Mouse (Mus musculus) activated CD4-positive, CD25-positive, alpha-beta regulatory T cell, adult 9 weeks (primary cell): ENCODE measurements around the gene Vtcn1. TPM values are rescaled to one million over a fixed set of nuclear protein-coding genes. Genes with fewer than 3 reads are reported as not detected.

Experiments used
- polyA plus RNA-seq: library from polyadenylated mRNA; unstranded; fragments of 100-300 nt; shearing (Covaris generic); gene quantifications from one replicate; pipeline ENCODE4 v1.2.1, GENCODE M21; 2017

Gene Vtcn1
- not detected for polyA plus RNA-seq

DNA sequence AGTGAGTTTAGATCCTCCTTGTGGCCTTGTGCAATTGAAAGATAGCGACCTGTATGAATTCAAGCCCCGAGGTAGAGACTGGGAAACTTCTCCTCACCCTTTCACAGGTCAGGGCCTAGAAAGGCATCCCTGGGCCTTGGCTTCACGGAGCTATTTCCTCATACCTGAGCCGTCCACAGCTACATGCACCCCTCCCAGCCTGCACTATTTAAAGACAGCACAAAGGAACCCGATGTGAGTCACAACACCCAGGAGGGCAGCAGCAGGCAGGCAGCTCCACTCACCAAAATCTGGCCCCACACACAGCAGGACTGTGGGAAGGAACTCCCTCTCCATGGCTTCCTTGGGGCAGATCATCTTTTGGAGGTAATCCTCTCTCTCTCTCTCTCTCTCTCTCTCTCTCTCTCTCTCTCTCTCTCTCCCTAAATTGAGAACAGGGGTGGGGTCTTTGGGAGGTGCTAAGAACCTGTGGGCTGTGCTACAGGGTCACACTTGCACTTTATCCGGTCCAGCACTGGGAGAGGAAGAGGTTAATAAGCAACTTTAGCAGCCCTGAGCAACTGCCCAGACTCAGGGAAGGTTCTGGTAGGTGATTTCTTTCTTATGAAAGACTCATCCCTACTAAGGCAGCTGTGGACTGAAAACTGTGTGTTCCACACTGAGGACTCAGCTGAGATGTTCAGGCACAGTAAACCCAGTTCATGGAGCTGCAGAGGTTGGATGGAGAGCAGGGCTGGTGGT, at the start of gene Vtcn1:
Vtcn1 (plus strand) TSS at position 235 of the 741 bp plus-strand sequence.

DNA sequence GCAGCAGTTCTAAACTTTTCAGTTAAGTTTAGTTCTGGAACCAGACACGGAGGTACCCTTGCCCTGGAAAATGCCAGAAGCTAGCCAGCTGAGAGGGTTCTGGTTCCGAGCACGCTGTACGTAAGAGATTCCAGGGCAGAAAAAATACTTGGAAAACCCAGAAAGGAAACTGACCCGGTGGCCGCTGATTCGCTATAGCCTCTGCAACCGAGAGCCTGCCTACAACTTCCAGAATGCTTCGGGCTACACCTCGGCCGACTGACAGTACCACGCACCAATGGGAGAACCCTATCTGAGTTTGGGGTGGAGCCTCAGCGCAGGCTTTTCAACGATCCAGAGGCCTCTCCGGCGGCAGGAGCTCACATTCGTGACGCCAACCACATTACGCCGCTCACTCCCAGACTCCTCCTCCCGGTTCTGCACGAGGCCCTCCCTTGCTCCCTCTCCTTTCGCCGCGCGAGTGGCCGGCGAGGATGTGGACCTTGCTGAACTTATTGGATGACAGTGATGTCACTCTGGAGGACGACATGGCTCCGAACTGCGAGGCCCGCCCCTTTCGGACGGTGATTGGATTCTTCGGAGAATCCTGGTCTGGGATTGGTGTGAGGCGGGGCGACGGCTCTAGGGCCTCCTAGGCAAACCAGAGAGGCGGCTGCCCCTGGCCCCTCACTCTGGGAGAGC, 96.7 kb downstream of the Vtcn1 start, which contains the start of gene Trim45:
Trim45 (plus strand) TSS at position 378 of the 681 bp plus-strand sequence.

Other genes with a start within 250 kb of the Vtcn1 start
- 41.1 TPM for gene Man1a2, start 140.0 kb upstream of the Vtcn1 start, polyA plus RNA-seq
- 1.5 TPM for gene Trim45, start 96.7 kb downstream of the Vtcn1 start, polyA plus RNA-seq
- 17.8 TPM for gene Ttf2, start 144.2 kb downstream of the Vtcn1 start, polyA plus RNA-seq
- gene Cd101, start 204.1 kb downstream of the Vtcn1 start, polyA plus RNA-seq, result 34.2 TPM